Mouse (Mus musculus): ENCODE results near the gene Asprv1.

GRCm38 (mm10) chr6:86640161-86640560 lies 12.2 kb downstream of the Asprv1 start:
- TF ChIP-seq CTCF (IDR thresholded peaks at IDR 0.05; ENCODE audit: control insufficient read depth, insufficient read depth, low read length) (no peak), POLR2A (IDR thresholded peaks at IDR 0.05; ENCODE audit: borderline replicate concordance, control insufficient read depth, low read depth, low read length) (no peak)

Data from bone marrow, adult 2 months (tissue).